Mouse (Mus musculus): ENCODE data around the gene St5. TPM values are rescaled to one million over a fixed set of nuclear protein-coding genes. Genes with fewer than 3 reads are reported as not detected.
A peak's percentile ranks its signal among the peaks of the same experiment; 100 is the strongest.

St5 gene
- polyA plus RNA-seq, 1 experiment from 2014 or later, result 46.3 TPM

DNA sequence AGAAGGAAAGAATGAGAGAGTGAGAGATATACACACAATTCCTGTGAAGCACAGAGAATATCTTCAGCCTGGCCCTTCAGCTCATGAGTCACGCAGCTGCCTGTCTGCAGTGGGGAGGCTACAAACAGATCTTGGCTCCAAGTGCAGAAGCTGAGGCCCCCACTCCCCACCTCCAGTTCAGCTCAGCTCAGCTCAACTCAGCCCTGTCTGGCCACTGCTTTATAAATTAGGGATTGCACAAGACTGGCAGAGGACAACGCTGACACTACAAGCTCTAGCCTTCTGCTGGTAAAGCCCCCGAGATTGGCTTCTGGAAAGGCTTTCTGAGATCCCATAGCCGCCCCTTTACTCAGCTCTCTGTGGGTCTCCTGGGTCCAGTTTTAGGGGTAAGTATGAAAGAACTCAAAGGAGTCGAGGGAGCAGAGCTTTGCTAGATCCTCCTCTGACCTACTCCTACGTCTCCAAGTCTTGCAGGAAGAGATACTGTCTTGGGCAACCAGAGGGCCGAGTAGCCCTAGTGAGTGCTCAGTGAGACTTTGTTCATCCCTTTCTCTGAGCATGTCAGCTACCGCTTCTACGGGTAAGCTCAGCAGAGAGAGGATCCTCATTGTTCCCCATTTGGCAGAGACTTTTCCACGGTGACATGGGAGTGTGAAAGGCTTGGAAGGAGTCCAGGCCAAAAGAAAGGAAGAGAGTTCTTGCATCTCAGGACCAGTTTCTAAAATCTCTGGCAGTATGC lies 158.0 kb downstream of the St5 start:
- WGBS, result 74% methylated on average over 10 of the region's 10 CpGs
- peaks cover 9% of the 10 kb centered on the region; the same call in 1 of the 2 replicates for H3K4me1 ChIP-seq
- ATAC-seq (ENCODE audit: insufficient number of reproducible peaks, low FRiP score, low TSS enrichment, low read depth), result no peak
- peak overlapping the region; percentile 63 for H3K27ac ChIP-seq
- no peak overlapping the region for H3K9ac ChIP-seq
- peaks cover 55% of the 10 kb centered on the region for H3K36me3 ChIP-seq
- no peak overlapping the region for H3K4me3 ChIP-seq
- no peaks in the 10 kb centered on the region for H3K27me3 ChIP-seq
- H3K4me2 ChIP-seq, result no peak overlapping the region
- H3K9me3 ChIP-seq, result no peaks in the 10 kb centered on the region

DNA sequence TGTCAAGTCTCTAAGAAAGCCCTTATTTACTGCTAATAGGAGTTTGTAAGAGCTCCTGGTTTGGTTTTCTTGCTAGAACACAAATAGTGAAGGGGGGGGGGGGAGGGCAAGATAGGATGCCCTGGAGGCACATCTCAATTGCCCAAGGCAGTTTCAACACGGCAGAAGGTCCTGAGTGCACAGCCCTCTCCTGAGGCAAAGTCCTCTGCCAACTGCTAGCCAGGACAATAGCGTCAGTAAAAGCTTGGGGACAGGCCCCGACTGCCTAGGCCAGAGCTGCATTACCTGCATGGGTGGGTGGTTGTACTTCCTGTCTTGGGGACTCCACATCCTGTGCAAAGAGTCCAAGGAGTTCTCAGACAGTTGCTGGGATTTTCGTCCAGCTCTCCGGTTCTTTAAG lies 158.6 kb downstream of the St5 start:
- no peaks in the 10 kb centered on the region for H3K27me3 ChIP-seq
- ATAC-seq (ENCODE audit: insufficient number of reproducible peaks, low FRiP score, low TSS enrichment, low read depth), result no peak

DNA sequence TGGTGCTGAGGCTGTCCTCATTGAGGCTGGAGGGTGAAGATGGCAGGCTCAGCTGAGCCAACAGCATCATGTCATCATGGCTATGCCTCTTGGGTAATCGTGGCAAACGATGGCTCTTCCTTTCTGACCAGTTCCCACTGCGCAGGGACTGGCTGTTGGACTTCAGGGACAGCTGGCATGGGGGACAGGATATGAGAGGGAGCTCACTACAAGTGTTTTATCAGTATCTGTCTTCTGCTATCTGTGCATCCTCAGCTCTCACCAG lies 161.1 kb downstream of the St5 start:
- Histone ChIP-seq H3K9ac (no peak overlapping the region), H3K4me2 (no peak overlapping the region), H3K4me1 (peaks cover 9% of the 10 kb centered on the region; the same call in 1 of the 2 replicates), H3K27me3 (no peaks in the 10 kb centered on the region), H3K9me3 (no peaks in the 10 kb centered on the region), H3K27ac (no peak overlapping the region), H3K36me3 (peaks cover 51% of the 10 kb centered on the region), H3K4me3 (no peak overlapping the region)
- 92% methylated on average over 3 of the region's 3 CpGs for WGBS
- no peak for ATAC-seq (ENCODE audit: insufficient number of reproducible peaks, low FRiP score, low TSS enrichment, low read depth)

More for the DNA sequence above, 158.6 kb downstream of the St5 start:
- Histone ChIP-seq H3K4me2 (no peak overlapping the region), H3K9me3 (no peaks in the 10 kb centered on the region), H3K4me1 (peaks cover 9% of the 10 kb centered on the region; the same call in 1 of the 2 replicates), H3K9ac (no peak overlapping the region), H3K36me3 (peaks cover 54% of the 10 kb centered on the region), H3K4me3 (no peak overlapping the region), H3K27ac (peak overlapping the region; percentile 63)
- WGBS, result 81% methylated on average over 5 of the region's 5 CpGs

DNA sequence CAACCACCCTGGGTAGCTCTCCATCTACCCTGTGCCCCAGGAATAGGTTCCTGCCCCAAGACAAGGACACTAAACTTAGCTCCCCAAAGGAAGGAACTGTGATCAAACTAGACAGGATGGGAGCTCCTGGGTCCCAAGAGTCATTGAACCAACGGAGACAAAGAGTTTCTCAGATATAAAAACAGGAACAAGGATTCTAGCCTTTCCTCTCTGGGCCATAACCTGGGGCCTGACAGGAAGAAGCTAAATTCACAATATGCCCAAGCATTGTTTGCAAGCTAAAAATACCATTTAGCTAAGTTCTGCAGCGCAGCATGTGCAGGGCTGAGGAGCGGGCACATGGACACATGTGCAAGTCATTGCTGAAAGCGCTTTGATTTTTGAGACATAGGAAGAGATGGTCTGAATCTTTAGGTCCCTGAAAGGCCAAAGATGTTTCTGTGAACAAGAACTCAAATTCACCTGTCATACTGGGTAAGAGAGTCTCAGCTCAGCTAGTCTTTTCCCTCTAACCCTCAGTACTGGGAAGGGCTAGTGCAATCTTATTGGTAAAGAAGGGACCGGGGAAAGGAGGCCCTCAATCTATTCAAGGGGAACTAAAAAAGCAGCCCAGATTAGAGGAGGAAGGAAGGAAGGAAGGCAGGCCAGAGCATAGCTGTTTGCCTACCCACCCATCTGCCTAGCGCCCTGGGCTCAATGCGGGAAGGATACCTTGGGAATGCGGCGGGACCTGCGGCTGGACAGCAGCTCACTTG lies 161.6 kb downstream of the St5 start:
- peaks cover 51% of the 10 kb centered on the region for H3K36me3 ChIP-seq
- H3K4me3 ChIP-seq, result no peak overlapping the region
- no peak overlapping the region for H3K9ac ChIP-seq
- no peak overlapping the region for H3K27ac ChIP-seq
- WGBS, result 86% methylated on average over 10 of the region's 10 CpGs
- H3K4me1 ChIP-seq, result peaks cover 10% of the 10 kb centered on the region
- no peaks in the 10 kb centered on the region for H3K9me3 ChIP-seq
- no peak for ATAC-seq (ENCODE audit: insufficient number of reproducible peaks, low FRiP score, low TSS enrichment, low read depth)
- H3K27me3 ChIP-seq, result no peaks in the 10 kb centered on the region
- no peak overlapping the region for H3K4me2 ChIP-seq

DNA sequence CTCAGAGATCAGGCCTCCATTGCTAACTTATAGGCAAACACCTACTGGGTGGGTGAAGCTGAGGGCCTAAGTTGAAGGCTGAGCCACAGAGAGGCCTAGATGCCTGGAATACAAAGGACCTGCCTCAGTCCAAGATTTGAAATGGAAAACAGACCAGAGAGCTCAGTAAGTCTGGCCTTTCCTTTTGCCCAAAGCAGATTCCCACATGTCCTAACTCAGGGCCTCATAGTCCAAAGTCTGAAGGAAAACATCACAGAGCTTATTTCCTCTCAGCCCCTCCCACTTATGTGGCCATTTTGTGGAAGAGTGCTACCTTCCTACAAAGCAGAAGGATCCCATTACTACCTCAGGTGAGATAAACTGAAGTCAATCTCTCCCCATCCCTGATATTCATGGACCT lies 162.5 kb downstream of the St5 start:
- Histone ChIP-seq H3K9me3 (no peaks in the 10 kb centered on the region), H3K9ac (no peak overlapping the region), H3K4me2 (no peak overlapping the region), H3K27me3 (no peaks in the 10 kb centered on the region), H3K4me3 (no peak overlapping the region), H3K27ac (no peak overlapping the region), H3K36me3 (peaks cover 51% of the 10 kb centered on the region), H3K4me1 (peaks cover 19% of the 10 kb centered on the region)
- no peak for ATAC-seq (ENCODE audit: insufficient number of reproducible peaks, low FRiP score, low TSS enrichment, low read depth)

DNA sequence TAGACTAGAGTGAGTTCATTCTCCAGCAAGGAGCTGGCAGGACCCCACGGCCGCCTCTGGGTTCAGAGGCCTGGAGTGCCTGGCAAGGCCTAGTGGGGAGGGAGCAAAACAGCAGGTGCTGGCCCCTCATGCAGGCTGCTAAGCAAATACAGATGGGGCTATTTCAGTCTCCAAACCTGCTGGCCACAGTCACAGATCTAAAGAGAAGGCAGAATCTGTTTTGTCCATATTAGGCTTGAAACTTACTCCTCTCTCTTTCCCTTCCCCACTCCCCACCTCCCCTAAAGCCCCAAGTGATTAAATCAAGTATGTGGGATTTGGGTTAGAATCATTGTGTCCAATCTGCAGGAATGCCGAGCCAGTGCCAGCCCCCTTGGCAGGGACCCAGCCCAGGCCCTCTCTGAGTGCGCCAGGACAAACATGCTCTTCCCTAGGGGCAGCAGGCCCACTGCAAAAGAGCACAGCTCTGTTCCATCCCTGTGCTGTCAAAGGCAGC lies 166.9 kb downstream of the St5 start:
- no peaks in the 10 kb centered on the region for H3K9me3 ChIP-seq
- H3K9ac ChIP-seq, result no peak overlapping the region
- no peaks in the 10 kb centered on the region for H3K27me3 ChIP-seq
- peak overlapping the region; percentile 74 for H3K27ac ChIP-seq
- peaks cover 13% of the 10 kb centered on the region for H3K4me1 ChIP-seq
- H3K4me3 ChIP-seq, result no peak overlapping the region
- WGBS, result 16% methylated on average over 4 of the region's 4 CpGs
- H3K4me2 ChIP-seq, result no peak overlapping the region
- peak; percentile 83 for ATAC-seq (ENCODE audit: insufficient number of reproducible peaks, low FRiP score, low TSS enrichment, low read depth)
- peaks cover 50% of the 10 kb centered on the region for H3K36me3 ChIP-seq

DNA sequence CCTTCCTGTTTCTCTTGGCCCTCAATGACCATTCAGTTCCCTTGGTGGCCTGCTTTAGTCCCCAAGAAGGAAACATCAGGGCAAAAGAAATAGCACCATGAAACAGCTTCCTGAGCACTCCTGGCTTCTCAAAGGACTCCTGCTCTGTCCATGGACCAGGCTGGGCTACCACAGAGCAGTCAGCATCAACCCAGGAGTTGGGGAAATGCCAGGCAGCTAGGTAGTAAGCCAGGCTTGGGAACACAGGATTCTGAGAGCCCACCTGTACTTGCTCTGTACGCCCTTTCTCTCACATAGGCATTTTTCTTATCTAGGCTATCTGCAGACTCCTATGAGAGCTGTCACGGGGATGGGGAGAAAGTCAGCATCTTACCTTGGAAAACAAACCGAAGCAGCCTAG lies 168.5 kb downstream of the St5 start:
- H3K4me1 ChIP-seq, result peaks cover 13% of the 10 kb centered on the region
- H3K27me3 ChIP-seq, result no peaks in the 10 kb centered on the region
- no peaks in the 10 kb centered on the region for H3K9me3 ChIP-seq
- no peak overlapping the region for H3K4me2 ChIP-seq
- peaks cover 57% of the 10 kb centered on the region for H3K36me3 ChIP-seq
- 94% methylated on average over 3 of the region's 3 CpGs for WGBS
- no peak overlapping the region for H3K4me3 ChIP-seq
- no peak overlapping the region for H3K9ac ChIP-seq
- H3K27ac ChIP-seq, result no peak overlapping the region
- no peak for ATAC-seq (ENCODE audit: insufficient number of reproducible peaks, low FRiP score, low TSS enrichment, low read depth)

DNA sequence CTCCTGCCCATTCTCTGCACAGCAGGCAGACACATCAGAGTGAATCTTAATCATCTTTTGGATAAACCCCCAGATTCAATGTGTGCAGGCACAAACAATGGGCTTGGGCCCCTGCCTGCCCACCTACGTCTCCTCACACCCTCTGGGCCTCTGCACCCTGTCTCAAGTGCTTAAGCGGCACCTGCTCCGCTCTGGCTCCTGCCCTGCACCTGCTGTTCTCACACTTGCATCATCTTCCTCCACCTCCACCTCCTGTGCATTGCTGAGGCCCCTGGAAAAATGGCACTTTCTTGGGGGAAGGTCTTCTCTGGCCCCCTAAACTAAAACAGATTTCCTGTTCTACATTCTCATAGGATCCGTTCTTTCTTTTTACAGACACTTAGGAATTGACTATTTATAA lies 169.5 kb downstream of the St5 start:
- Histone ChIP-seq H3K4me2 (no peak overlapping the region), H3K36me3 (peaks cover 57% of the 10 kb centered on the region), H3K4me3 (no peak overlapping the region), H3K9ac (no peak overlapping the region), H3K4me1 (peaks cover 13% of the 10 kb centered on the region), H3K9me3 (no peaks in the 10 kb centered on the region), H3K27ac (no peak overlapping the region), H3K27me3 (no peaks in the 10 kb centered on the region)
- WGBS, result 85% methylated on average over 4 of the region's 4 CpGs
- no peak for ATAC-seq (ENCODE audit: insufficient number of reproducible peaks, low FRiP score, low TSS enrichment, low read depth)

DNA sequence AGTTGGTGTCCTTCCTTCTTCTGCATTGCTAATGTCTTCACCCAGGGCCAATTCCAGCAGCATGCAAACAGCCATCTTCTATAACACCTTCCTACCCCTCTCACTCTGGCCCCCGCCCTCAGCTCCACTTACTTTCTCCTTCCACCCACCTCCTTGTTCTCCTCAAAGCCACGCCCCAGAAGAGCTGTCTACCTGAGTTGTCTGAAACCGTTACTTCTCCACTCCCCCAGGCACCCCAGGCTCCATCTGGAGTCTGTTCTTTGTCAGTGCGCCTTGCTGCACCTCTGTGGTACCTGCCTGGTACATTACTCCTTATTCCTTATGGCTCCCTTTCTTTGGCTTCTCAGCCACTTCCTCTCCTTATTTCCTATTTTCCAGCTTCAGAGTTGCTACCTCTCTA lies 170.3 kb downstream of the St5 start:
- no peaks in the 10 kb centered on the region for H3K9me3 ChIP-seq
- H3K4me2 ChIP-seq, result no peak overlapping the region

DNA sequence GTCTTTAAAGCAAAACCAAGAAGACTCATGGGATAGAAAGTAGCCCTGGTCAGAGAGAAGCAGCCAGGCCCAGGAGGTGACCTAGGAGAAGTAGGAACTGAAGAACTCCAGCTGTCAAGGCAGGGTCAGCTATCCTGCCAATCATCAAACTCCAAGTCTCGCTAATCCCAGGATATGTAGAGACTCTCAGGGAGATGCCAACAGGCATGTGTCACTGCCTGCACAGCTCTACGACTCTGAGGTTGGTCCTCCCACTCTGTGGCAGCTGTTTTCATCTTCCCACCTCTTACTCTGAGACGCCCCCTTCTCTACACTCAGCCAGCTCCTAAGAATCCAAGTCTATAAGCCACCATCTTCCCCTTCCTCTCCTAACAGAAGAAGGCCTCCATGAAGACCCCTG lies 170.7 kb downstream of the St5 start:
- H3K4me1 ChIP-seq, result peaks cover 13% of the 10 kb centered on the region
- H3K9me3 ChIP-seq, result no peaks in the 10 kb centered on the region
- no peaks in the 10 kb centered on the region for H3K27me3 ChIP-seq
- 55% methylated on average over 3 of the region's 3 CpGs for WGBS
- no peak overlapping the region for H3K4me2 ChIP-seq
- no peak for ATAC-seq (ENCODE audit: insufficient number of reproducible peaks, low FRiP score, low TSS enrichment, low read depth)
- no peak overlapping the region for H3K4me3 ChIP-seq
- H3K27ac ChIP-seq, result no peak overlapping the region
- H3K9ac ChIP-seq, result no peak overlapping the region
- peaks cover 57% of the 10 kb centered on the region for H3K36me3 ChIP-seq

More for the DNA sequence above, 170.3 kb downstream of the St5 start:
- Histone ChIP-seq H3K27me3 (no peaks in the 10 kb centered on the region), H3K4me3 (no peak overlapping the region), H3K27ac (no peak overlapping the region), H3K36me3 (peaks cover 56% of the 10 kb centered on the region), H3K9ac (no peak overlapping the region), H3K4me1 (peaks cover 13% of the 10 kb centered on the region)
- WGBS, result 65% methylated on average over 4 of the region's 4 CpGs
- no peak for ATAC-seq (ENCODE audit: insufficient number of reproducible peaks, low FRiP score, low TSS enrichment, low read depth)

DNA sequence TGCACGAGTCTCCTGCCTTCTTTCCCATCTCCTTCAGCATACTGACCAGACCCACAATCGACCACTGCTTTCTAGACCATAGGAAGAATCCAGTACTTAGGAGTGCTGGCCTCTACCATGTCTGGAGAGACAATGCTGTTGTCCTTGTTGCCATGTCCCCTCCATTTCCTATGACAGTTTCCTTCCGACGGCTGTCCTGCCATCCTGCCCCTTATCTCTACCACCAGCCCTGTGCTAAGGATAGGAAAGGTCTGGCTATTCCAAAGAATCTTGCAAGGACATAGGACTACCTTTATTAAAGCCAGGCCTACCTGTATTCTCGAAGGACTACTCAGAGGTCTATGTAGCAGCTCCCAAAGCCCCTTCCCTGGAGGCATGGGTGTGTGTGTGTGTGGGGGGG lies 171.9 kb downstream of the St5 start:
- ATAC-seq (ENCODE audit: insufficient number of reproducible peaks, low FRiP score, low TSS enrichment, low read depth), result no peak
- Histone ChIP-seq H3K27me3 (no peaks in the 10 kb centered on the region), H3K9me3 (no peaks in the 10 kb centered on the region), H3K36me3 (peaks cover 68% of the 10 kb centered on the region), H3K4me3 (no peak overlapping the region), H3K4me1 (peaks cover 9% of the 10 kb centered on the region; the same call in 1 of the 2 replicates), H3K9ac (no peak overlapping the region), H3K4me2 (no peak overlapping the region), H3K27ac (no peak overlapping the region)
- 80% methylated on average over 5 of the region's 5 CpGs for WGBS

DNA sequence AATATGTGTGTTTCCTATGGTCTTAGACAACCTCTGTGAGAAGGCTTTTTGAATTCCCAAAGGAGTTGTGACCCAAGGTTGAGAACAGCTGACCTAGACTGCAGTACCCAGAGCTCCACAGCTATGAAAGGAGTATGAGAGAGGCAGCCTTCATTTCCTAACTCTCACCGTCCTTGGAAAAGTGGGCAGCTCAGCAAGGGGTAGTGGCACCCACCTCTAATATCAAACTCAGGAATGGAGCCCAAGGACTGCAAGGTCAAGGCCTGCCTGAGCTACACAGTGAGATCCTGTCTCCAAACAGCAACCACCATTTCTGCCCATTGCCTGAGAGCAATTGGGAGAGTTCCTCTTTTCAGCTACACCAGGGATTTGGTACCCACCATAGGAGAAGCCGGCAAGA lies 173.7 kb downstream of the St5 start:
- H3K36me3 ChIP-seq, result peaks cover 80% of the 10 kb centered on the region
- no peak for ATAC-seq (ENCODE audit: insufficient number of reproducible peaks, low FRiP score, low TSS enrichment, low read depth)
- 76% methylated on average over 2 of the region's 2 CpGs for WGBS

More for the DNA sequence above, 173.7 kb downstream of the St5 start:
- Histone ChIP-seq H3K27ac (no peak overlapping the region), H3K9ac (no peak overlapping the region), H3K9me3 (no peaks in the 10 kb centered on the region), H3K4me3 (no peak overlapping the region), H3K4me2 (no peak overlapping the region), H3K4me1 (0 out of 2 replicates have a peak, but pooled peaks cover 3% of the 10 kb centered on the region), H3K27me3 (no peaks in the 10 kb centered on the region)

Data from limb, embryonic 15.5 days (tissue).